Mouse (Mus musculus): ENCODE results near the gene Chp1. TPM values are rescaled to one million over a fixed set of nuclear protein-coding genes. Genes with fewer than 3 reads are reported as not detected.
A peak's percentile ranks its signal among the peaks of the same experiment; 100 is the strongest.
"Not testable (repeated sequence)": the region's sequence is repeated elsewhere in the genome, so short reads cannot be mapped to it uniquely, and the experiment has no call there.

Chp1 gene
- polyA plus RNA-seq, 1 experiment from 2014 or later: 68.6 TPM

DNA sequence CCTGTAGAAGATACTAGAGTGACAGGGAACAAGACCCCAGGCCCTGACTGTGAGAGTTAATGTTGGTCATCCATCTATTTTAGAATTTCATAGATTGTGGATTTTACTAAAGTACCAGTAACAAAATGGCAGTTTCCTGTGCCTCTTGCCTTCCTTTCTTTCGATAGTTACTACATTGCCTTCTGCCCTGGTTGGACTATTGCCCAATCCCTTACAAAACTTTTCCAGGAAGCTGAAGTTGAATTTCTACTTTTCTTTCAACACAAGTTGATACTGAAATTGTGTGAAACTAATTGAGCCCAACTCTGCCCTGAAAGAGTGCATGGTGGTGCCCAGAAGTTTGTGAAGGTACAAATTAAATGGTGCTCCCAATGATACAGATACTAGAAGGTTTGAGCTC is 25.0 kb downstream of the Chp1 start:
- 94% methylated on average over 1 of the region's 1 CpGs for WGBS
- no peaks in the 10 kb centered on the region for H3K9me3 ChIP-seq
- H3K9ac ChIP-seq: no peak overlapping the region
- H3K4me3 ChIP-seq: no peak overlapping the region
- H3K27ac ChIP-seq: no peak overlapping the region
- H3K4me2 ChIP-seq: no peak overlapping the region
- H3K27me3 ChIP-seq: no peaks in the 10 kb centered on the region
- peaks cover 22% of the 10 kb centered on the region for H3K36me3 ChIP-seq
- H3K4me1 ChIP-seq: no peaks in the 10 kb centered on the region
- ATAC-seq (ENCODE audit: insufficient number of reproducible peaks, insufficient read depth, low FRiP score, low TSS enrichment, low read depth): no peak

DNA sequence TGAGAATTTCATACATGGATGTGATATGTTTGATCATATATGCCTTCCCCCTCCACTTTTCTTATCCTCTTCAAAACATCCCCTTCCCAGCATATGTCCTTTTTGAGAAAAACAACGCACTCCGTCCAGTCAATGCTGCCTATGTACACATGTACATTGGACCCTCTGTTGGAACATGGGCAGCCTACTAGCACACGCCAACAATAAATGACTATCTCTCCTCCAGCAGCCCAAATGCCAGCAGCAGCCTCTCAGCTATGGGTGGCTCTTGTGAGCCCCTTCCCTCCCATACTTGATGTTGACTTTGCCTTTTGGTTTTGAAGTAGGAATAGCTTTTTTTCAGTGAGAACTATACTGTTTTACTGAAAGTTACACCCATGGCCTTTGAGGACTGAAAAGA is 34.1 kb downstream of the Chp1 start:
- Histone ChIP-seq H3K36me3 (0 out of 2 replicates have a peak, but pooled peaks cover 12% of the 10 kb centered on the region), H3K4me3 (no peak overlapping the region), H3K4me2 (no peak overlapping the region), H3K9ac (no peak overlapping the region), H3K4me1 (no peaks in the 10 kb centered on the region), H3K27ac (no peak overlapping the region), H3K9me3 (no peaks in the 10 kb centered on the region), H3K27me3 (no peaks in the 10 kb centered on the region)
- ATAC-seq (ENCODE audit: insufficient number of reproducible peaks, insufficient read depth, low FRiP score, low TSS enrichment, low read depth): no peak
- WGBS: 92% methylated on average over 3 of the region's 3 CpGs

DNA sequence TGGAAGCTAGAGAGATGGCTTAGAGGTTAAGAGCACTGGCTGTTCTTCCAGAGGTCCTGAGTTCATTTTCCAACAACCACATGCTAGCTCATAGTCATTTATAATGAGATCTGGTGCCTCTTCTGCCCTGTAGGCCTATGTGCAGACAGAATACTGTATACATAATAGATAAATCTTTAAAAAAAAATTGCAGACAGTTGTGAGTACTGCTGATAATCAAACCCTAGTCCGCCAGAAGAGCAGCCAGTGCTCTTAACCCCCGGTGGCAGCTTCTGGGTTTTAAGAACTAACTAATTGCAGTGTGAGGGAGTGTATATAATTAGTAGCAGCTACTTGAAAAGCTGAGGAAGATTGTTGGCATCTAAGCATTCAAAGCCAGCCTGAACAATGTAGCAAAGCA is 35.9 kb downstream of the Chp1 start:
- WGBS: 43% methylated on average over 2 of the region's 2 CpGs
- H3K4me3 ChIP-seq: no peak overlapping the region
- H3K4me2 ChIP-seq: no peak overlapping the region
- ATAC-seq (ENCODE audit: insufficient number of reproducible peaks, insufficient read depth, low FRiP score, low TSS enrichment, low read depth): no peak
- no peak overlapping the region for H3K27ac ChIP-seq
- no peaks in the 10 kb centered on the region for H3K27me3 ChIP-seq
- peaks cover 15% of the 10 kb centered on the region; the same call in 1 of the 2 replicates for H3K36me3 ChIP-seq
- no peaks in the 10 kb centered on the region for H3K9me3 ChIP-seq
- H3K9ac ChIP-seq: no peak overlapping the region
- H3K4me1 ChIP-seq: no peaks in the 10 kb centered on the region

DNA sequence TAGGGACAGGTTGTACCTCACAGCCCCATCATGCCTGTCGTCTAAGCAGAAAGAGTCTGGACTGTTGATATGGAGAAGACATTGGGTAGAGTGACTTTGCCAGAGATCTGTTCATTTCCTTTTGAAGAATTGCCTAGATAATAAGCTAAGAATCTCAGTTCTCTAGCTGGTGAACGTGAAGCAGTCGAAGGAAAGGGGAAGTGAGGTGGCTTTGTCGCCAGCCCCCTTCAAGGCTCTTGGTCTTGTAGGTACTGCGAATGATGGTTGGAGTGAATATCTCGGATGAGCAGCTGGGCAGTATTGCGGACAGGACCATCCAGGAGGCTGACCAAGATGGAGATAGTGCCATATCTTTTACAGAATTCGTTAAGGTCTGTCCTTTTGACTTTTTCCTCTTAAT is 36.8 kb downstream of the Chp1 start:
- no peak overlapping the region for H3K4me2 ChIP-seq
- WGBS: 87% methylated on average over 8 of the region's 8 CpGs
- no peaks in the 10 kb centered on the region for H3K9me3 ChIP-seq
- H3K4me3 ChIP-seq: no peak overlapping the region
- H3K36me3 ChIP-seq: peaks cover 11% of the 10 kb centered on the region; the same call in 1 of the 2 replicates
- H3K9ac ChIP-seq: no peak overlapping the region
- no peaks in the 10 kb centered on the region for H3K27me3 ChIP-seq
- no peak overlapping the region for H3K27ac ChIP-seq
- H3K4me1 ChIP-seq: no peaks in the 10 kb centered on the region
- ATAC-seq (ENCODE audit: insufficient number of reproducible peaks, insufficient read depth, low FRiP score, low TSS enrichment, low read depth): no peak

DNA sequence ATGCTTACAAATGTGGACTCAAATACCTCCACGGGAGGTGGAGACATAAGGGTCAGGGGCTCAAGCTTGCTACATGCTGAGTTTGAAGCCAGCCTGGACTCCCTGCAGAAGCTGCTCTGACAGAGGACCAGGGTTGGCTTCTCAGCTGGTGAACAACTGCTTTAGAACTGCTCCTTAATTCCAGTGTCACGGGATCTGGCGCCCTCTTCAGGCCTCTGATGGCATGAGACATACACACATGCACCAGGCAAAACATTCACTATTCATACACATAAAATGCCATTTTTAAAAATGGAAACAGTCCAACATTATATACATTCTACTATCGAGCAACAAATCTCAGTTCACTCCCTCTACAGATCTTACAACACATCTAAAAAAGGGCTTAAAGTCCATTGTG is 39.9 kb downstream of the Chp1 start:
- Histone ChIP-seq H3K9me3 (no peaks in the 10 kb centered on the region), H3K9ac (no peak overlapping the region), H3K4me1 (no peaks in the 10 kb centered on the region), H3K36me3 (peaks cover 17% of the 10 kb centered on the region), H3K4me3 (no peak overlapping the region), H3K27ac (no peak overlapping the region), H3K27me3 (no peaks in the 10 kb centered on the region), H3K4me2 (no peak overlapping the region)
- no peak for ATAC-seq (ENCODE audit: insufficient number of reproducible peaks, insufficient read depth, low FRiP score, low TSS enrichment, low read depth)
- 13% methylated on average over 4 of the region's 4 CpGs for WGBS

DNA sequence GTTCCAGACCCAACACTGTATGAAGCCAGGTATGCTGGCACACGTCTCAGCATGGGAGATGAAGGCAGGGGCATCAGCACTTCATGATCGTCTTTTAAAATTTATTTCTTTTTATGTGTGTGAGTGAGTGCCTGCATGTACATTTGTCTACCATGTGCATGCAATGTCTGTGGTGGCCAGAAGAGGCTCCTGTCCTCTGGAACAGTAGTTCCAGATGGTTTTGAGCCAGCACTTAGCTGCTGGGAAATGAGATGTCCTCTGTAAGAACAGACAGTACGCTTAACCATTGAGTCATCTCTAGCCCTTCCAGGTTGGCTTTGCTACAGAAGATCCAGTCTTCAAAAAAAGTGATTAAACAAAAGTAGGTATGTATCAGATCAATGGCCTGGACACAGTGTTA is 43.8 kb downstream of the Chp1 start:
- Histone ChIP-seq H3K36me3 (peaks cover 11% of the 10 kb centered on the region), H3K9me3 (no peaks in the 10 kb centered on the region), H3K9ac (no peak overlapping the region), H3K4me3 (no peak overlapping the region), H3K27me3 (no peaks in the 10 kb centered on the region), H3K27ac (no peak overlapping the region), H3K4me1 (peaks cover 6% of the 10 kb centered on the region), H3K4me2 (no peak overlapping the region)
- 86% methylated on average over 3 of the region's 3 CpGs for WGBS
- no peak for ATAC-seq (ENCODE audit: insufficient number of reproducible peaks, insufficient read depth, low FRiP score, low TSS enrichment, low read depth)

DNA sequence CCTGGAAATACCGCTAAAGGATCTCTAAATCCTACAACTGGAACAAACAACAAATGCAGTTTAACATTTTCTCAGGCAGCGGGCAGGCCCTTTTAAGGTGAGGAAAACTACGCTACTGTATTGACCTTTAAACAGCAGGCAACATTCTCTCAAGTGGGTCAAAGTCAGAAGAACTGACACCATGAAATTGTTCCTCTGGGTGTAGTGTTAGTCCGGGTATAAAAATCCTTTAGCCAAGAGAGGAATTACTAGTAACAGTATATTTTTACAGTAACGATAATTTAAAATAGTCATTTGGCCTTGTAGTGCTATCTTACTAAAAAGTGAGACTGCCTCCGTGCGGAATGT is 46.2 kb downstream of the Chp1 start:
- Histone ChIP-seq H3K4me1 (peaks cover 6% of the 10 kb centered on the region), H3K9ac (0 out of 2 replicates have a peak overlapping the region, but pooled peaks have one; percentile 40), H3K27ac (peak overlapping the region; percentile 84), H3K9me3 (no peaks in the 10 kb centered on the region), H3K4me3 (peak overlapping the region; percentile 97), H3K36me3 (peaks cover 30% of the 10 kb centered on the region), H3K27me3 (no peaks in the 10 kb centered on the region), H3K4me2 (peak overlapping the region; percentile 69)
- WGBS: 9% methylated on average over 7 of the region's 7 CpGs
- ATAC-seq (ENCODE audit: insufficient number of reproducible peaks, insufficient read depth, low FRiP score, low TSS enrichment, low read depth): no peak

DNA sequence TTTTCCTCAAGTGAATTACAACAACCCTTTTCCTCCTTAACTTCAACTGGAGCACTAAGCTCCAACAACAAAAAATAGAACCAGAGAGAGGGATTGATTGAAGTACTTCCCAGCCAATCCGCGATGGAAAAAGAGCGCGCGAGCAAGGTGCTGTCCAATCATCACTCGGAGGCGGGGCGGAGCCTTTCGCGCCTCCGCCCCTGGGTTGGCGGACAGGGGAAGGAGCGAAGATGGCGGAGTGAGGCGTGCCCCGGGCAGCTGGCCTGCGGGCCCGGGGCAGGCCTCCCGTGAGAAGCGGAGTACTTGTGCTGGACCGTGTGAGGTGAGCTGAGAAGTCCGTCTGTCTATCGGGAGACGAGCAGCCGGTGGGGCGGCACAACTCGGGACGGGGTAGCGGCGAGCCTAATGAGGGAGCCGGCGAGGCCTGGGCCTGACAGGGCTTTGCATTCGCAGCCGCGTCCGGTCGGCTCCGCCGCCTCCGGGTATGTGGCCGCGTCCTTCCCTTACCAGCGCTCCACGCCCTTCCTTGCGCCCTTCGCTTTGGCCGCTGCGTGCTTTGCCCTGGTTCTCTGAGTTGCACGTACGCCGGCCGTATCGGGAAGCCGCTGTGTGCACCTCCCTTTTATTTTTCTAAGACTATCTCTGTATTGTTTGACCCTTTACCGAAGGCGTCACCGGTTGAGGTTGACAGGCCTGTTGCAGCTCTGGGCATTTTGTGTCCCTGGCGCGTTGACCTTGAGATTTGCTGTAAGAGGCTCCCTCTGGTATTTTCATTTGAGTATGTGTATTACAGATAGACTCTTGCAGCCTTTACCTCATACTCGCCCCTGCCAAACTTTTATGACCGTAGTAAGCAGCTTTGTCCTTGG is 46.9 kb downstream of the Chp1 start:
- H3K9ac ChIP-seq: peak overlapping the region; percentile 97
- H3K4me2 ChIP-seq: peak overlapping the region; percentile 69
- under 1% methylated on average over 61 of the region's 61 CpGs for WGBS
- peak overlapping the region; percentile 97 for H3K4me3 ChIP-seq
- no peaks in the 10 kb centered on the region for H3K9me3 ChIP-seq
- H3K27me3 ChIP-seq: no peaks in the 10 kb centered on the region
- H3K4me1 ChIP-seq: peaks cover 6% of the 10 kb centered on the region
- peak overlapping the region; percentile 86 for H3K27ac ChIP-seq
- peak; percentile 97 for ATAC-seq (ENCODE audit: insufficient number of reproducible peaks, insufficient read depth, low FRiP score, low TSS enrichment, low read depth)
- H3K36me3 ChIP-seq: peaks cover 35% of the 10 kb centered on the region

DNA sequence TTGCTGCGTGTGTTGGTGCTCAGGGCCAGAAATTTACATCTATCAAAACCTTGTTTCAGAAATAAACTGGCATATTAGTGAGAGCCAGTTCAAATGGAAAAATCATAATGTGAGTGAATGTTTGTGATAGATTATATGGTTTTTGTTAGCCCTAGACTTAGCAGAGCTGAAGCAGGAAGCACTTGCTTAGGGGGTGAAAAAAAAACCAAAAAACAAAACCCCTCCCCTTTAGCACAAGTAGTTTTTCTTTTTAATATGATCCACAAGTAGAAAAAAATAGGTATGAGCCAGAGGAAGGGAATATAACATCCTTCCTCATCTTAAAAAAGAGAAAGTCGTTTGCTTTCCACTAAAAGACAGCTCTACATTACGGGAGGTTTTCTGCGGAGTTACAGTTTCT is 47.8 kb downstream of the Chp1 start:
- Histone ChIP-seq H3K36me3 (peaks cover 43% of the 10 kb centered on the region), H3K27me3 (no peaks in the 10 kb centered on the region), H3K4me2 (peak overlapping the region; percentile 69), H3K4me1 (peaks cover 6% of the 10 kb centered on the region), H3K4me3 (peak overlapping the region; percentile 97), H3K9ac (peak overlapping the region; percentile 97), H3K27ac (peak overlapping the region; percentile 86; the same call in 1 of the 2 replicates), H3K9me3 (no peaks in the 10 kb centered on the region)
- ATAC-seq (ENCODE audit: insufficient number of reproducible peaks, insufficient read depth, low FRiP score, low TSS enrichment, low read depth): no peak
- 41% methylated on average over 4 of the region's 4 CpGs for WGBS

DNA sequence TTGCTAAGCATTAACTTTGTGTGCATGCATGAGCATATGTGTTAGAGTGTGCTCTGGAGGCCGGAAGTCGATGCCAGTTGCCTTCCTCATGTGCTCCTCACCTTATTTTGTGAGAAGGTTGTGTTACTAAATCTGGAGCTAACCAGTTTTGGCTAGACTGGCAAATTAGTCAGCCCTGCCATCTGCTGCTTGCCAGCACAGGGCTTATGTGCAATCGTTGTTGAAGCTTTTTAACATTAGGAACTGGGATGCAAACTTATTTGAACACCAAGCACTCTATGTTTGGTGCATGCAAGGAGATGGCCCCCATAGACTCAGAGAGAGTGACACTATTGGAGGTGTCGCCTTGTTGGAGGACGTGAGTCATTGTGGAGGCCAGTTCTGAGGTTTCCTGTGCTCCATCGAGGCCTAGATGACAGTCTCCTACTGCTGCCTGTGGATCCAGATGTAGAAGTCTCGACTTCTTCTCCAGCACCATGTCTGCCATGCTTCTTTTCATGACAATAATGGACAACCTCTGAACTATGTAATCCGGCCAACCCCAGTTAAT is 49.4 kb downstream of the Chp1 start:
- Histone ChIP-seq H3K4me2 (no peak overlapping the region), H3K4me1 (peaks cover 6% of the 10 kb centered on the region), H3K36me3 (peaks cover 47% of the 10 kb centered on the region), H3K9ac (no peak overlapping the region), H3K27me3 (no peaks in the 10 kb centered on the region), H3K9me3 (no peaks in the 10 kb centered on the region), H3K4me3 (no peak overlapping the region), H3K27ac (no peak overlapping the region)
- ATAC-seq (ENCODE audit: insufficient number of reproducible peaks, insufficient read depth, low FRiP score, low TSS enrichment, low read depth): no peak
- WGBS: 92% methylated on average over 8 of the region's 8 CpGs

DNA sequence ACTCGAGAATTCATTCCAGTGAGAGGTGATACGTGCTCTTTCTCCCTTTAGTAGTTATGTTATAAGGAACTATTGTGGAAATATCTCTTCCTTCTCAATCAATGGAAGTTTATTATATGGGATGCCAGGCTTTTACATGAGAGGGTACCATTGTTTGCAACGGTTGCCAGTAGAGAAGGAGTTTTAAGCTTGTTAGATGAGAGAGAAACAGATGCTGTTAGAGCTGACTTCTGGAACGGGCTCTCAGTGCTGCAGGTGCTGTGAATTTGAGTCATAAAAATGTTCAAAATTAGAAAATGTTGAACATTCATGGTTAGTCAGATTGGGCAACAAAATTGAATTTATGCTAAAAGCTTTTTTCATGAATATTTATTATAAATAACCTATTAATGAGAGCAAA is 53.5 kb downstream of the Chp1 start:
- Histone ChIP-seq H3K9me3 (no peaks in the 10 kb centered on the region), H3K9ac (no peak overlapping the region), H3K4me2 (no peak overlapping the region), H3K4me1 (no peaks in the 10 kb centered on the region), H3K4me3 (no peak overlapping the region), H3K27ac (no peak overlapping the region), H3K27me3 (no peaks in the 10 kb centered on the region), H3K36me3 (peaks cover 74% of the 10 kb centered on the region)
- WGBS: 85% methylated on average over 4 of the region's 4 CpGs
- ATAC-seq (ENCODE audit: insufficient number of reproducible peaks, insufficient read depth, low FRiP score, low TSS enrichment, low read depth): no peak

DNA sequence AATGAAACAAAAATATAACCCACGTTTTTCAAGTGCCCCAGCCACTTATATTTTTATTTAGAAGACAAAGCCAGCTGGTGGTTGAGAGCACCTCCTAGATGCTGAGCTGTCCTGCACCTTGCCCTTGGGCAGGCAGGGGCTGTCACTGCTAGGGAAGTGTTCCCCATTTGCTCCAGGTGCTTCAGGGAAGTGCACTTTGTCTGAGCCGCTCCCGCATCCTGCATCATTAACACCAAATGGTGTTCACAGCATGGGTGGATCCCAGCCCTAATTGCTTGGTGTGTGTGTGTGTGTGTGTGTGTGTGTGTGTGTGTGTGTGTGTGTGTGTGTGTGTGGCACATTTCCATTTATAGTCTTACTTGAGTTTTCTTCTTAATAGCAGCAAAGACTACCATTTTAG is 54.1 kb downstream of the Chp1 start:
- 70% methylated on average over 3 of the region's 3 CpGs for WGBS
- H3K9ac ChIP-seq; H3K4me2 ChIP-seq; H3K27me3 ChIP-seq; H3K9me3 ChIP-seq; H3K4me1 ChIP-seq; ATAC-seq (ENCODE audit: insufficient number of reproducible peaks, insufficient read depth, low FRiP score, low TSS enrichment, low read depth); H3K27ac ChIP-seq; H3K4me3 ChIP-seq: not testable (repeated sequence)
- H3K36me3 ChIP-seq: peaks cover 75% of the 10 kb centered on the region
